Comparison of ENCODE assay signal across 29 mouse cellular contexts in the genomic region with DNA sequence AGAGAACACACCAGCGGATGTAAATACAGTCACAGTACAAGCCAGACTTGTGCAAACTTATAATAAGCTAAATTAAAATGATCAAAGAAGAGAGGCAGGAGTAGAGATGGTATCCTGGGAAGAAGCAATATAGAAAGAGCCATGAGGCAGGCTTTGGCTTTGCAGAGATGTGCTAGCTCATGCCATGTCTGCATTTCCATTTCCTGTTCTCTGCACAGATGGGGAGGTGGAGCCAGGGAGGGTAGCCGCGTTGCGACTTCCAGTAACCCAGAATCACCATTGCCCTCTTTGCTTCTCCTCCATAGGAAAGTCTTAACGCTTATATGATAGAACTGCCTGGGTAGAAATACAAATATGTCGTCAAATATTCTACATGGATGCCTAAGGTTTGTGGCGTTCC.
DNase-seq lines count a peak whose midpoint lies in the region; ATAC-seq lines count a peak whose summit lies in the region.
"Had no signal": no experiment of that assay in that cellular context is flagged by ENCODE, and none has a peak within 500 bp of the region (broad histone marks: within the 10 kb centered on the region; RNA-seq: fewer than 3 reads in every experiment).

No protein-coding gene starts in this region.

- 0 out of 2 replicates have a peak, but pooled peaks have one; percentile 38 for ATAC-seq in megakaryocyte, adult 5-6 weeks (ENCODE audit: poor library complexity, severe bottlenecking)
- no peak for ATAC-seq in intestine, embryonic 15.5 days
- ATAC-seq: forebrain, embryonic 13.5 days; intestine, embryonic 16.5 days; midbrain, embryonic 13.5 days had no signal

- 0 out of 2 replicates have a peak, but pooled peaks cover 3% of the 10 kb centered on the region for H3K36me3 ChIP-seq in intestine, embryonic 15.5 days

- WGBS in intestine, embryonic 15.5 days = 93% methylated on average over 7 of the region's 7 CpGs

- DNase-seq in right cerebral cortex, adult 18-20 months = peak; percentile 18
- DNase-seq in right cerebral cortex, postnatal 36 days (ENCODE audit: low spot score in 2 of 2) = no peak
- peak; percentile 35 for DNase-seq in brain, adult 2 months (ENCODE audit: low read depth, low spot score)
- no peak for DNase-seq in retina, postnatal 1 day
- no peak for DNase-seq in ovary, postnatal 36 days (ENCODE audit: low spot score)
- DNase-seq: adrenal gland, postnatal 14 days; cerebellum, adult 2 months; cerebellum, postnatal 14 days; gastrocnemius, adult 2 months; gastrocnemius, postnatal 36 days; heart, postnatal 14 days; kidney, postnatal 14 days; layer of hippocampus, adult 9-11 months; liver; lung, embryonic 14.5 days; lung, postnatal 14 days; right cerebral cortex, postnatal 25 days; spleen, adult 18-20 months; thymus, postnatal 4 days had no signal

- no peak overlapping the region for H3K4me2 ChIP-seq in intestine, embryonic 15.5 days (replicated peaks)
- H3K4me2 ChIP-seq: forebrain, embryonic 13.5 days; hindbrain, embryonic 15.5 days; lung, embryonic 14.5 days; midbrain, embryonic 13.5 days; neural tube, embryonic 13.5 days had no signal

- no peaks in the 10 kb centered on the region for H3K9me3 ChIP-seq in intestine, embryonic 15.5 days
- H3K9me3 ChIP-seq: forebrain, embryonic 13.5 days; hindbrain, embryonic 10.5 days; hindbrain, embryonic 15.5 days; midbrain, embryonic 13.5 days; neural tube, embryonic 13.5 days had no signal

- H3K27me3 ChIP-seq in intestine, embryonic 15.5 days (replicated peaks) = no peaks in the 10 kb centered on the region
- H3K27me3 ChIP-seq: forebrain, embryonic 13.5 days; hindbrain, embryonic 15.5 days; midbrain, embryonic 13.5 days; neural tube, embryonic 13.5 days; Patski had no signal

- peaks cover 10% of the 10 kb centered on the region for H3K4me1 ChIP-seq in intestine, embryonic 15.5 days (replicated peaks)

- H3K9ac ChIP-seq in intestine, embryonic 15.5 days = no peak overlapping the region
- H3K9ac ChIP-seq: forebrain, embryonic 13.5 days; hindbrain, embryonic 15.5 days; liver, embryonic 14.5 days; lung, embryonic 14.5 days; midbrain, embryonic 13.5 days; neural tube, embryonic 13.5 days had no signal

- H3K4me3 ChIP-seq in intestine, embryonic 15.5 days (replicated peaks) = no peak overlapping the region
- H3K4me3 ChIP-seq: forebrain, embryonic 13.5 days; gastrocnemius, adult 2 months; hindbrain, embryonic 10.5 days; hindbrain, embryonic 15.5 days; midbrain, embryonic 13.5 days; neural tube, embryonic 13.5 days had no signal

- no peak overlapping the region for H3K27ac ChIP-seq in intestine, embryonic 15.5 days
- H3K27ac ChIP-seq: forebrain, embryonic 13.5 days; hindbrain, embryonic 10.5 days; hindbrain, embryonic 15.5 days; liver, embryonic 14.5 days; midbrain, embryonic 13.5 days; neural tube, embryonic 13.5 days had no signal

Comparison
In these comparisons a context has a peak if more than half of its experiments do, and no peak if none do; other contexts are left out.
1. DNase-seq: peak in right cerebral cortex, adult 18-20 months (single experiment) and brain, adult 2 months (single experiment); none in right cerebral cortex, postnatal 36 days (0 of 2), retina, postnatal 1 day (single experiment) and ovary, postnatal 36 days (single experiment).